Mouse (Mus musculus) gonadal fat pad, adult 2 months (tissue): Measurements from ENCODE around the gene Atf7ip. TPM values are rescaled to one million over a fixed set of nuclear protein-coding genes. Genes with fewer than 3 reads are reported as not detected.
A peak's percentile ranks its signal among the peaks of the same experiment; 100 is the strongest.

Source experiments
- DNase-seq: peaks from one replicate; pipeline ENCODE4 v3.0.0-alpha.2; 2012; ENCODE audit warnings: low read depth
- polyA plus RNA-seq: library from polyadenylated mRNA; depleted of rRNA; stranded (reverse); fragments of >200 nt; gene quantifications from 2 replicates; pipeline ENCODE4 v1.2.3, GENCODE M21; 2012

Atf7ip gene
- polyA plus RNA-seq, 1 experiment, result 14.7 TPM

DNA sequence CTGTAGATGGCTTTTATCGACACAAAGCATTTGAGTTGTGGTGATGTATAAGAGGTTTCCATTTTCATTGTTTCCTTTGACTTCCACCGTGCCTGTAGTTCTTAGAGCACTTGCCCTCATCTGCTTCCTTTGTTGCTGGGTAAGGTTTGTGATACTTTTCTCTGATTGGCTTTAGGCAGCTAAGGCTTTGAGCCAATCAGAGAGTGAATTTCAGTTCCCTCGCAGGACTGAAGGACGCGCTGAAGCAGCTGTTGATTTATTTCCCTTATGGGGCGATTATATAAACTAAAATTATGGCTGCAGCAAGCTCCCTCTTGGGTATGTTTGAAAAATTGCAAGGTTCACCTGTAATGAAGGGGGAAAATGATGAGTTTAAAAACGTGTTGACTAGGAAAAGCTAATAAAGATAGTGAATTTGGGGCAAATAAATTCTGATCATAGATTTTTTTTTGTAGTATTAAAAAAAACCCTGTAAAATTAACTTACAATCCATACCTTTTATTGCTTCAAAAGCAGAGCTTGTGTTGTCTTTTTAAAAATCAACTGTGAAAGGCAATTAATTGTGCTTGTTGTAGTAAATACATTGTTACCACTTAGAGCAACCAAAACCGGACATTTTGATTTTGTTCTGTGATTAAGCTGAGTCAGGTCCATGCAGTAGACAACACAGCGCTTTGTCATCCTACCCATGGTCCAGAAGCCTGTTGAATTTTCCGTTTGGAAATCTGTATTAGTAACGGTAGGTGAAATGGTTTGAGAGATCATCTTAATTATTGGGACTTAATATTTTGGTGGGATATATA lies 48.0 kb downstream of the Atf7ip start:
- DNase-seq, result no peak

DNA sequence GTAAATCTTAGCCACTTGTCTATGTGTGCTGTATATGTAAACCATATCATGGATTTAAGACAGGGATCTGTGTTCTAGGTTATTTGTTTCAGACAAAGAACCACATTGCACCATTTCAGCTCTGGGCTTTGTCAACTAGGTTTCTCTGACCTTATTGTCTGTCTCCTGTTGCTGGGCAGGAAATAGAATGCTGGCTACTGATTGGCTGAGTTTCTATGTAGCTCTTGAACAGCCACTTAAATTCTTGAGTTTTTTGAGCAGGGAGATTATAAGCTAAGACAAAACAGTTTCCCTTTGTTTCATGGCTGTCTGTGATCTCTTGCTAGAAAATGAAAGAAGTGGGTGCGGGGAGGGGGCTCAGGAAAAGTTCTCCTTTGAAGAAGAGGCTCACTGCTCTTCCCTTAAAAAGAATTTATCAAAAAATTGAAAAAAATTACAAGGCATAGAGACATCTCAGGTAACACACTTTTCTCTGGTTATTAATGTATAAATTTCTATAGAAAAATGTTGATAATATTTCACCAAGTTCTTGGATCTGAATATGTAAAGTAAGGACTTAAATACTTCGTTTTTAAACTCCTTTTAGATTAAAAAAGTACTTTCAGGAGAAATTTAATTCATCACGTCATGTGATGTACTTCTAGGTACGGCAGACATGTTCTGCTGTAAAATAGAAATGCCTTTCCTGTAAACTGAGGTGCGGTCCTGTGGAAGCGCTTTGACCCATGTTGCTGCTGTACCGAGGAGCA lies 49.0 kb downstream of the Atf7ip start:
- no peak for DNase-seq

DNA sequence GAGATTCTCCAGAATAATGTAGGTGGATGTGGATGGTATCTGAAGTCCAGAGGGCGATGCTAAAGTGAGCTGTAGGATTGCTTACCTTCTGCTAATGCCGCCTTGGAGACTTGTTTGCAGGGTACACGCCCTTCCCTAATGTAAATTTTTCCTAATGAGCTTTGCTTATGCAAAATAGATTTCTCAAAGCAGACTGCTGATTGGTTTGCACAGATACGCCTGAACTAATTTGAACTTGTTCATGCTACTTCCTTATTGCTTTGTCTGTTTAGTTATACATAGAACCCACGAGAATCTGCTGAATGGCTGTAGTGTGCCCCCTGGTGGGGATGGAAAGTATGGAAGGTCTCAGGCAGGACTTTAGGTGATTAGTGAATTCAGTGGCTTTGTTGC lies 49.6 kb downstream of the Atf7ip start:
- no peak for DNase-seq

DNA sequence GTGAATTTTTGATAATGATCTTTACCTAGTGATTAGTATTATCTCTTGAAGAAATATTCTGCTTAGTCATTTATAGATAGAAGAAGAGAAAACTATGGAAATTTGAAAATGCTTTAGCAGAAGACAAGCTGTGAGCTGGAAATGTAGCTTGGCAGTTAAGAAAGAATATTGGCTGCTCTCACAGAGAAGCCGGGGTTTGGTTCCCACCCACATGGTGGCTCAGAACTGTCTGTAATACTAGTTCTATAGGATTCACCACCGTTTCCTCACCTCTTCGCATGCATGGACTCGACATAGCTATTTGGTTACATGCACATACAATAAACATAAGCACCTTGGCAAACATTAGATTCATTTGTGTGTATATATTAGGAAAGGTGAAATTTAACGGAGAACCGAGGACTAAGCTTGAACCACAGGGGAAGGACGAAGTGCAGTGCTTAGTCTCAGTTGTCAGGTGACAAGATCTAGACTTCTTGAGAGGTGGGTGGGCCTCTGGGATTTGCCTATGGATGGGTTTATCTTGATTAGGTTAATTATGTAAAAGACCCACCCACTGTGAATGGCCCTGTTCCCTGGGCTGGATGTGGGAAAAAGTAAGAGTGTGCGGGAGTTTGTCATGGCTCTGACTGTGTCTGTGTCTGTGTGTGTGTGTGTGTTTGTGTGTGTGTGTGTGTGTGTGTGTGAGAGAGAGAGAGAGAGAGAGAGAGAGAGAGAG lies 52.5 kb downstream of the Atf7ip start:
- no peak for DNase-seq

DNA sequence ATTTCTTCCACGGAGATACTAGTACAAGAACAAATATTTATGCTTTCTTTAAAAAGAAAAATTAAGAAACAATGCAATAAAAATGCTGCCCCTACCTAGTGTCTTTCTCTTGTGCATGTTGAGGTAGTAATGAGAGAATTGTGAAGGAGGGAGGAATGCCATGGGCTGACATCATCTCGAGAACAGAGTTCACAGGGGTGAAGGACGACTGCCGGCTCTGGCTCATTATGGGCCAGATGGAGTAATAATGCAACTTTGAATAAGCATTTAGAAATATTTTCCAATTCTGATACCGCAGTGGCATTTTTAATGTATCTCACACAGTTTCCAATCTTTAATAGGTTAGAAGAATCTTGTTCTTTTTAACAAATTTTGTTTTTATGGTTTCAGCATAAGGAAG lies 60.0 kb downstream of the Atf7ip start:
- DNase-seq, result no peak

DNA sequence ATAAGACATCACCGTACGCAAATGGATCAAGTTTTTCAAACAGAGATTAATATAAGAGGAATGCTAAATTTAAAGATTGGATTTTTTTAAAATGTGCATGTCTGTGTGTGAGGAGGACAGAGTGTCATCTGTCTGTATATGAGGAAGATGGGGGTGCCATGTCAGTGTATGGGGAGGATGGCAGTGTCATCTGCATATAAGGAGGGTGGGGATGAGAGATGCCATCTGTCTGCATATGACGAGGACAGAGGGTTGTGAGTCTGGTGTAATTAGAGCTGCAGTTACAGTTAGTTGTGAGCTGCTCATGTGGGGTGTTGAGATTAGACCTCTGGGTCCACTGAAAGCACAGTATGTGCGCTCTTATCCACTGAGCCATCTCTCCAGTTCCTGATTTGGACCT lies 84.8 kb downstream of the Atf7ip start:
- no peak for DNase-seq

DNA sequence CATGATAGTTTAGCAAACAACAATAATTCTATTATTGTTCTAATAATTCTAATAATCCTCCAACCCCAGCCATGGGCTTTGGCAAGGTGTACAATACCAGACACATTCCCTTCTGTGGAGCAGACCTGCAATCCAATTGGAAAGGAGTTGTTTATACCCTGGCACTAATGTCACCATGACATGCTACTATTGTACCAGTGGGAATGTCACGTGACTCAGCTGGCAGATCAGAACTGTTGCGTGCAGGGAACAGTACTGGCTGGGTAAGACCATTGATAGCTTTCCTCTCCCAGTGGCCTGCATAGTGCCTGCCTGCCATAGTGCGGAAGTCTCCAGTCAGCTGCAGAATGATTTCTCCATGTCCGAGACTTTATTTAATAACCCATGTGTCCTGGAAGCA lies 88.6 kb downstream of the Atf7ip start:
- DNase-seq, result no peak

DNA sequence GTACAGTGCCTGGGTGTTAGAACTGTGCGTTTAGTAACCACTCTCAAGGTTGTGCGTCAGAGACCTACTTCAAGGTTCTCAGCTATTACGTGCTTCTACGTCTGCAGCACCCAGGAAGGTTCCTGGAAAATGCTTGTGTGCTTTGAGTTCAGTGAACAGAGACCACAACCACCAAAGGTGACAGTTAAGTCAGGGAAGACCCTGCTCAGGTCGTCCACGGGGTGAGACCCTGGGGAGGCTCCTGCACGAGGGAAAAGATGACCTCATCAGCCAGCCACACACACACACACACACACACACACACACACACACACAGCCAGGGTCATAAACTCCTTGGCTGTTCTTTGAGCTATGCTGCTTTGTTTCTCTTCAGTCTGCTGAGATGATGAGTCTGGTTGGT lies 96.6 kb downstream of the Atf7ip start:
- no peak for DNase-seq

DNA sequence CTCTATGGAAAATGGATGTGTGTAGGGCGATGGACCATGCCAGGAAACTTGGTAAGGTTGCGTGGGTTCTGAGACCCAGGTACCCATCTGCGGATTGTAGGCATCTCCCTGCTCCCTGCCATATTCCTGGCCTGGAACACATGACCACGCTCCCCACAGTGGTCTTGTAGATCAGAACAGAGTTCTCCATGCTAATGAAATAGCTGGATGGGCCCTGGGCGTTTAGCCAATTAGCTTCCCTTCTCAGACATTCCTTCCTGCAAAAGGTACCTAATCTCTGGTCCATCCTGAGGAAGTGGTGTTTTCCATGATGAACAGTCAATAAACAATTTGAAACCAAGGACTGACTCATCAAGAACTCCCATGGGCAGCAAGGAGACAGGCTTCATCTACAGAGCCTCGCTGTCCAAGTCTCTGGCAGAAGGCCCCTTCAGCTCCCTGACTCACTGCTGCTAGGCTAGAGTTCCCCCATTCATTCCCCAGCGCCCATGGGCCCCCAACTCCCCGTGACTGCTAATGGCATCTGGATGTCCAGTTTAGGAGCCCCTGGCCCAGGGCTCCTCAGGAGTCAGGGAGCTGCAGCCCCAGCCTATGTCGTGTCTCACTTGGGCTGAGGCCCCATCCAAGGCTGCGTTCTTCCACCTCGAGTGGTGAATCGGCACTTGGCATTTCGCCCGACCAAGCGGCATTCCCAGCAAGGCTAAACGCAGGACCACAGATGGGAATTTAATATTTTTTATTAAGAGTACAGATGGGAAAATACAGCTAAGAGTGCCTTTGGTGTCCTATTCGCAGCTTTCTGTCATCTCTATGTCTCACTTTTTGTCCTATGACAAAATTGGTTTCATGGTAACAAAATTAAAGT lies 105.6 kb downstream of the Atf7ip start:
- DNase-seq, result no peak

DNA sequence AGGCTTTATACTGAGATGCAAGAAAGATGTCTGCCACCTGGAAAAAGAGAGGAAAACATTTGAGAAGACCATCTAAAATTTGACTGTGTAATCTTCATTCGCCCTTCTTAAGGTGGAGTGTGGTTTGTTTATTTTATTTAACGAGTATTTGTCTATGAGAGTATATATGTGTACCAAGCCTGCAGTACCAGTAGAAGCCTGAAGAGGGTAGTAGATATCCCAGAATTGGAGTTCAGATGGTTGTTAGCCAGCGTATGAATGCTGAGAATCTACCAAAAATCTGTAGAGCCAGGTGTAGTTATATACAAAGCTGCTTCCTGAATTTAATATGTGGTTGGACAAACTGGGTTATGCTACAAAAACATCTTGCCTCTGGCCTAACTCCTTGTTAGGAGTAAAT lies 106.3 kb downstream of the Atf7ip start:
- no peak for DNase-seq

DNA sequence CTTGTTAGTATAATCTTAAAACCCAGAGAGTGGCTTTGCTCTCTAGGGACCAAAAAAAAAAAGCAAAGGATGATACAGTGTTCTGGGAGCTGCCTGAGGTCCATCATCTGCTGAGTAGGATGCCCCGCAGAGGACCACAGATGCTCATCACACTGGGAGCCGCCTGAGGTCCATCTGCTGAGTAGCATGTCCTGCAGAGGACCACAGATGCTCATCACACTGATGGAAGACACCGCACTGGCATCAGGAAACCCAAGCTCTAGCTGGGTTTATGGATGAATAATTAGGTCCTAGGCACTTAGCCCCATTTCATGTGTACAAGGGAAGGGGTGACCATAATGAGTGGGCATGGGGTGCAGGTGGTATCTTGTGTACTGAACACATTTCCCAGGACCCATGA lies 108.2 kb downstream of the Atf7ip start:
- no peak for DNase-seq

DNA sequence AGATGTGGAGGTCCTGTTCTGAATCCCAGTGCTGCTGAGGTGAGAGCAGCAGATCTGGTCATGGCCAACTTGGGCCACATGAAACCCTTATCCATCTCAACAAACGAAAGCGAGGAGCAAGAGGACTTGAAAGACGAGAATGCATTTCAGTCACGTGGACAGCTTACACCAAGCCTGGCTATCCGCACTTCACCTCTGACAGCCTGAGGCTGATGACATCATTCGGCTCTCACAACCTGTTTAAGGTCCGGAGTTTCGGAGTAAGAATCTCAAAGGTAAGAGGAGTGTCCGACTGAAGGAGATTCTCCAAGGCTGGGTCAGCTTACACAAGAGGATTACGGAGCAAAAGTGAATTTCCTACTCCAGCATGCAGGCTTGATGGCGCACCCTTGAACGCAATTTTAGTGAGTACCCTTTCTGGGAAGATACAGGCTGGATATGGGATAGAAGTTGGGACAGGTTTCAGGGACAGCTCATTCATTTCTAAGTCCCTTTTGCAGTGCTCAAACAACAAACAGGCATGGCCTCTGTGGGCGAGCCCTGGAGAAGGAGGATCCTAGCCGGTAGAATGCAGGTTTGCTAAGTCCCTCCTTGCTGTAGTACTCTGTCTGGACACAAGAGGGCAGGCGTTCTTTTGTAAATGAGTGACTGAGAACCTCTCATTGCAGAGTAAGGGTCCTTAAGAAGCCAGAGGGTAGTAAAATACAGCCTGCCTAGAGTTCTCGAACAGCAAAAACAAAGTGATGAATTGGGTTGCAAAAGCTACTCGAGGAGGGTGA lies 114.6 kb downstream of the Atf7ip start:
- DNase-seq, result peak; percentile 30

DNA sequence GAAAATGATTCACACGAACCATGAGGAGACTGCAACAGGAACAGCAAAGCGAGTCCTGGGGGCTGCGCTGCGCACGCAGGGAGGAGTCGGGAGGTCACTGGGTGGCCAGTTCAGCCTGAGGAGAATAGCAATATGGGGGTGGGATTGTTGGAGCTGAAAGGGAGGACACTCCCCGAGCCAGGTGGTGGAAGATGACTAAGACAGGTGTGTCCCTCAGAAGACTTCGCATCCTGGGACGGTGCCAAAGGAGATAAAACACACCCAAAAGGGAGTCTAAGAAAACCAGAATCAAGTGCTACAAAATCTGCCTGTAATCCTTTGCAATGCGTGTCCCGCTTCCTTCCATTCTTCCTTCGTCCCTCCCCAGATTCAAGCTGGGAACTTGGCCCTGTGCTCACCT lies 119.5 kb downstream of the Atf7ip start:
- DNase-seq, result peak; percentile 8

DNA sequence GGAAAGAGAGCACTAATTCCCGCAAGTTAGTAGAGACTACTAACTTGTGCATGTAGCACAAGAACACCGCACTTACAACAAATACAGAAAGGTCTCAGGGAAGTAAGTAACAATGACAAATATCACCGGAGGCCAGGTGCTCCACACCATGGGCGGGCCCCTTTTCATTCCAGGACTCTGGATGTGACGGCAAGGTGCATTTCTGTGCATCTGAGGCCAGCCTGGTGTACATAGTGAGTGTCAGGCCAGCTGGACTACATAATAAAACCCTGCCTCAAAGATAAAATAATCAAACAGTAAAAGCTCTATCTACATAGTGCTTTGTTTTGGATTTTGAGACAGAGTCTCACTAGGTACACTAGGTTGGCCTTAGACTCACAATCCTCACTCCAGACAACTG lies 123.7 kb downstream of the Atf7ip start:
- no peak for DNase-seq

DNA sequence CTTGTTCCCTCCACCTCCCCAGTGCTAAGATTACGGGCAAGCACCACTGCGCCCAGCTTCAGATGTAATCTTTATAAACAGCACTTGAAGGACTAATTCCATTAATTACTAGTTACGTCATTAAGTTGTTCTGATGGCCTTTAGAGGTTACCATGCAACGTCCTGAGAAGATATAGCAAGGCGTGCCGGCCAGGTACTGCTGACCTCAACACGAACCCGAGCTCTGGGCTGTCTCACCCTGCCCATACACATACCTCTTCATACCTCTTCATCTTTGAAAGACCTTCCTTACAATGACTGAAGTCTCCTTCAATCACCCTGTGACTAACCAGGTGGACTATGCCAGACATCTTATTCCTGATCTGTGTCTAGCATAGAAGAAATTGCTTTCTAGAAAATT lies 125.6 kb downstream of the Atf7ip start:
- no peak for DNase-seq

DNA sequence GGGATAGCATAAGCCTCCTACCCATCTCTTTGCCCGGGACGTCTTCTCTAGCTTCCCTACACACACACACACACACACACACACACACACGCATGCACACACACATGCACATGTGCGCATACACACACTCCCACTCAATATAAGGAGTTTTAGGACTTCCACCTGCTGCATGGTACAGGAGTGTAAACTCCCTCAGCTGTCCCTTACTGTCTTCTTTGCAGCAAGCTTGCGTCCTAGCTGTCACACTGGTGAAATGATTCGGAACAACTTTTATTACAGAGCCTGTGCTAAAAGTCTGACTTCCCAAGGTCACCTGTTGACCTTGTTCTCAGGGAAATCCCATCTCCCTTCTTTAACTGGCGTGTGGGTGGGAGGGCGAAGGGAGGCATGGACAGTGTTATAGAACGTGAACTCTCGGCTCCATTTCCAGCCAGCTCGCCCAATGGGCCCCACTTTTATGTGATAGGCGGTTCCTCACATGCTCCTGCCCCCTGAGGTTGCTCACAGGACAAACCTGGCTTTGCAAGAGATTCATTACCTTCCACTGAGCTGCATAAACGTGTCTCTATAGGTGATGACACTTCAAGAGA lies 126.1 kb downstream of the Atf7ip start:
- DNase-seq, result no peak

DNA sequence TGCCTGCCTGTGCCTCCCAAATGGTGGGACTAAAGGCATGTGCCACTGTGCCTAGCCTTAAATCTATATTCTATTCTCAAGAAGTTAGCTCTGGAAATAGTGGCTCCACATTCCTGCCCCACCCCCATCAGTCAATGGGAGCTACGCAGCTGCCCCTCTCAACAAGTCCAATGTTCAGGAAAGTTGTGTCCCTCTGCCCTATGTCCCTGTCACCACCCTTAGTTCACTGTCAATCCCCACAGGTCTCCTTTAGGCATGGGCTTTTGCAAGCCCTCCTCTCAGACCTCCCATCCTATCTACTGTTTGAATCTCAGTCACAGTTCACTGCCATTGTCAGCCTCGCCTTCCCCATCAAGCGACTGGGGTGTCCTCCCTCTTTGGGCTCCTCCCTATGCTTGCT lies 127.2 kb downstream of the Atf7ip start:
- no peak for DNase-seq

DNA sequence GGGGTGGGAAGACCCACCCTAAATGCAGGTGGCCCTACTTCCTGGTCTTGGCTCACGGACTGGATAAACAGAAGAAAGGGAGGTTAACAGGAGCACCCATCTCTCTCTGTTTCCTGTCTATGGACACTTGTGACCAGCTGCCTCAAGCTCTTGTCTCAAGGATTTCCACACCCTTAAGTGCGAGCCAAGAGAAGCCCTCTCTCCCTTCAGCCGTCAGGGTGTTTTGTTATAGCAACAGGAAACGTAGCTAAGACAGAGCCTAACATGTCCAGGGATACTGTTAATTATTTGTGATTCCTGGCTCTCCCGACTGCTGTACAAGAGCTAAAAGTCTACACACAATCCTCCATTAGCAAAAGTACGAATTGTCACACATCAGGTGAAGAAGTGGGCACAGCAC lies 127.8 kb downstream of the Atf7ip start:
- no peak for DNase-seq

DNA sequence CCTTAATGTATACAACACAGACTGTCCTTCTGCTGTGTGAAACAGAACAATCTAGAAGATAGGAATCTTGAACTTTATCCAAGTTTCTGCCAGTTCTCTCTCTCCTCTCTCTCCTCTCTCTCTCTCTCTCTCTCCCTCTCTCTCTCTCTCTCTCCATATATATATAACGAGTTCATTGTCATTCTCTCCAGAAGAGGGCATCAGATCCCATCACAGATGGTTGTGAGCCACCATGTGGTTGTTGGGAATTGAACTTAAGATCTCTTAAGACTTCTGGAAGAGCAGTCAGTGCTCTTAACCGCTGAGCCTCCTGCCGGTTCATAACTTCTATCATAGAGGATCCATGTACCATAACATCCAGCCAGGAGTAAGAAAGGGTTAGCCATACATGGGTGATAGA lies 129.0 kb downstream of the Atf7ip start:
- DNase-seq, result no peak

DNA sequence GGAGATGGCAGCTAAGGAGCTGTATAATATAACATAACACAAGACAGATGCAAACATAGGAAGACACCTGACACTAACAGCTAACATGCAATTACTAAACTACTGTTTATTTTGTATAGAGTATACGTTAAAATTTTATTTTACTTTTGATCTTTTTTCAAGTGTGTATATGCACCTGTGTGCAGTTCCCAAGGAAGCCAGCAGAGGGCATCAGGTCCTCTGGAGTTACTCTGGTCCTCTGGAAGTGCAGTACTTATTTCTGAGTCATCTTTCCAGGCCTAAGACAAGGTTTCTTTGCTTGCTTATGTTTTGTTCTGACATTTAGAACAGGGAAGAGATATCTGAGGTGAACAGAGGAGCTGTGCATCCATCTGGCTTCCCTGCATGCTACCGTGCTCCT lies 138.2 kb downstream of the Atf7ip start:
- DNase-seq, result no peak

DNA sequence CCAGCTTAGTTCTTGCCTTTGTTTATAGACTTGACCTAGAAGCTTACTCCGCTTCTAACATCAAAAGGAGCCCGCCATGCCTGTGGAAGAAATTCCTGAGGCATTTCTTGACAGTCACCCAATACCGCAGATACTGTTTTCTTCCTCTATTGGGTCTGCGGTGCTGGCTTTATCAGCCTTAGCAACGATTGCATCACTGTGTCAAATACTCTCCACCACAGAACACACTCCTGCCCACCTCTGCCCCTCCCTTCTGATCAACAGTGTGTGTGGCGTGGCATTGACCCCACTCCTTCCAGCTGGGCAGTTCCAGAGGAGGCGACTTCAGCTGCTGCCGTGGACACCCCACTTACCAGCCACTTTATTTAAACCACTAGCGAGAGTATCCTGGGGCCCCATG lies 139.8 kb downstream of the Atf7ip start:
- DNase-seq, result no peak
